Mouse (Mus musculus): ENCODE measurements around the gene Flnb. TPM values are rescaled to one million over a fixed set of nuclear protein-coding genes. Genes with fewer than 3 reads are reported as not detected.

Gene Flnb
- polyA plus RNA-seq, 1 experiment from 2014 or later: 10.5 TPM

GRCm38 (mm10) chr14:7856348-7856747 is 38.6 kb downstream of the Flnb start:
- ATAC-seq: no peak
- Histone ChIP-seq H3K36me3 (ENCODE audit: control insufficient read depth, insufficient read depth) (no peaks in the 10 kb centered on the region), H3K27me3 (replicated peaks; ENCODE audit: control insufficient read depth, insufficient read depth, low read length) (no peaks in the 10 kb centered on the region), H3K9me3 (ENCODE audit: control insufficient read depth, low read length) (no peaks in the 10 kb centered on the region), H3K4me2 (ENCODE audit: low read length) (no peak overlapping the region), H3K9ac (replicated peaks; ENCODE audit: low read depth, low read length) (no peak overlapping the region), H3K27ac (ENCODE audit: low read length) (no peak overlapping the region), H3K4me1 (replicated peaks; ENCODE audit: control insufficient read depth, insufficient read depth, low read length) (peaks cover 32% of the 10 kb centered on the region), H3K4me3 (replicated peaks; ENCODE audit: low read length) (no peak overlapping the region)
- 60% methylated on average over 10 of the region's 10 CpGs for WGBS

- H3K36me3 ChIP-seq (ENCODE audit: control insufficient read depth, insufficient read depth): no peaks in the 10 kb centered on the region
Observed at GRCm38 (mm10) chr14:7857835-7858234, 40.1 kb downstream of the Flnb start.

GRCm38 (mm10) chr14:7858430-7858829 is 40.7 kb downstream of the Flnb start:
- 84% methylated on average over 4 of the region's 4 CpGs for WGBS
- H3K9me3 ChIP-seq (ENCODE audit: control insufficient read depth, low read length): no peaks in the 10 kb centered on the region

More at GRCm38 (mm10) chr14:7857835-7858234, 40.1 kb downstream of the Flnb start:
- WGBS: 100% methylated on average over 3 of the region's 3 CpGs
- H3K9me3 ChIP-seq (ENCODE audit: control insufficient read depth, low read length): no peaks in the 10 kb centered on the region
- H3K27ac ChIP-seq (ENCODE audit: low read length): no peak overlapping the region
- no peak overlapping the region for H3K9ac ChIP-seq (replicated peaks; ENCODE audit: low read depth, low read length)
- H3K4me1 ChIP-seq (replicated peaks; ENCODE audit: control insufficient read depth, insufficient read depth, low read length): peaks cover 19% of the 10 kb centered on the region
- no peak overlapping the region for H3K4me3 ChIP-seq (replicated peaks; ENCODE audit: low read length)
- ATAC-seq: no peak
- H3K27me3 ChIP-seq (replicated peaks; ENCODE audit: control insufficient read depth, insufficient read depth, low read length): no peaks in the 10 kb centered on the region
- H3K4me2 ChIP-seq (ENCODE audit: low read length): no peak overlapping the region

GRCm38 (mm10) chr14:7860525-7861154 is 42.9 kb downstream of the Flnb start:
- WGBS: 92% methylated on average over 8 of the region's 8 CpGs
- Histone ChIP-seq H3K9me3 (ENCODE audit: control insufficient read depth, low read length) (no peaks in the 10 kb centered on the region), H3K4me1 (replicated peaks; ENCODE audit: control insufficient read depth, insufficient read depth, low read length) (peaks cover 9% of the 10 kb centered on the region), H3K27ac (ENCODE audit: low read length) (no peak overlapping the region), H3K4me2 (ENCODE audit: low read length) (no peak overlapping the region), H3K36me3 (ENCODE audit: control insufficient read depth, insufficient read depth) (no peaks in the 10 kb centered on the region), H3K9ac (replicated peaks; ENCODE audit: low read depth, low read length) (no peak overlapping the region), H3K4me3 (replicated peaks; ENCODE audit: low read length) (no peak overlapping the region), H3K27me3 (replicated peaks; ENCODE audit: control insufficient read depth, insufficient read depth, low read length) (no peaks in the 10 kb centered on the region)
- ATAC-seq: no peak

More at GRCm38 (mm10) chr14:7858430-7858829, 40.7 kb downstream of the Flnb start:
- Histone ChIP-seq H3K27me3 (replicated peaks; ENCODE audit: control insufficient read depth, insufficient read depth, low read length) (no peaks in the 10 kb centered on the region), H3K4me3 (replicated peaks; ENCODE audit: low read length) (no peak overlapping the region), H3K27ac (ENCODE audit: low read length) (no peak overlapping the region), H3K9ac (replicated peaks; ENCODE audit: low read depth, low read length) (no peak overlapping the region), H3K4me2 (ENCODE audit: low read length) (no peak overlapping the region), H3K4me1 (replicated peaks; ENCODE audit: control insufficient read depth, insufficient read depth, low read length) (peaks cover 17% of the 10 kb centered on the region), H3K36me3 (ENCODE audit: control insufficient read depth, insufficient read depth) (no peaks in the 10 kb centered on the region)
- ATAC-seq: no peak

- WGBS: 86% methylated on average over 1 of the region's 1 CpGs
- no peaks in the 10 kb centered on the region for H3K27me3 ChIP-seq (replicated peaks; ENCODE audit: control insufficient read depth, insufficient read depth, low read length)
- no peaks in the 10 kb centered on the region for H3K9me3 ChIP-seq (ENCODE audit: control insufficient read depth, low read length)
- H3K4me3 ChIP-seq (replicated peaks; ENCODE audit: low read length): no peak overlapping the region
- no peak overlapping the region for H3K9ac ChIP-seq (replicated peaks; ENCODE audit: low read depth, low read length)
- no peak for ATAC-seq
- no peaks in the 10 kb centered on the region for H3K36me3 ChIP-seq (ENCODE audit: control insufficient read depth, insufficient read depth)
- H3K4me2 ChIP-seq (ENCODE audit: low read length): no peak overlapping the region
- no peak overlapping the region for H3K27ac ChIP-seq (ENCODE audit: low read length)
- peaks cover 3% of the 10 kb centered on the region; the same call in 1 of the 2 replicates for H3K4me1 ChIP-seq (replicated peaks; ENCODE audit: control insufficient read depth, insufficient read depth, low read length)
Observed at GRCm38 (mm10) chr14:7861275-7861674, 43.5 kb downstream of the Flnb start.

- 98% methylated on average over 2 of the region's 2 CpGs for WGBS
- H3K4me3 ChIP-seq (replicated peaks; ENCODE audit: low read length): no peak overlapping the region
- no peak overlapping the region for H3K27ac ChIP-seq (ENCODE audit: low read length)
- H3K4me1 ChIP-seq (replicated peaks; ENCODE audit: control insufficient read depth, insufficient read depth, low read length): no peaks in the 10 kb centered on the region; the same call in 1 of the 2 replicates
- no peaks in the 10 kb centered on the region for H3K9me3 ChIP-seq (ENCODE audit: control insufficient read depth, low read length)
- H3K9ac ChIP-seq (replicated peaks; ENCODE audit: low read depth, low read length): no peak overlapping the region
- no peaks in the 10 kb centered on the region for H3K27me3 ChIP-seq (replicated peaks; ENCODE audit: control insufficient read depth, insufficient read depth, low read length)
- no peak overlapping the region for H3K4me2 ChIP-seq (ENCODE audit: low read length)
- H3K36me3 ChIP-seq (ENCODE audit: control insufficient read depth, insufficient read depth): no peaks in the 10 kb centered on the region
- no peak for ATAC-seq
Observed at GRCm38 (mm10) chr14:7862226-7862625, 44.5 kb downstream of the Flnb start.

GRCm38 (mm10) chr14:7863199-7863598 is 45.4 kb downstream of the Flnb start:
- H3K27ac ChIP-seq (ENCODE audit: low read length): no peak overlapping the region
- no peak for ATAC-seq
- H3K4me1 ChIP-seq (replicated peaks; ENCODE audit: control insufficient read depth, insufficient read depth, low read length): no peaks in the 10 kb centered on the region; the same call in 1 of the 2 replicates
- H3K36me3 ChIP-seq (ENCODE audit: control insufficient read depth, insufficient read depth): peaks cover 3% of the 10 kb centered on the region; the same call in 1 of the 2 replicates
- no peaks in the 10 kb centered on the region for H3K9me3 ChIP-seq (ENCODE audit: control insufficient read depth, low read length)
- H3K27me3 ChIP-seq (replicated peaks; ENCODE audit: control insufficient read depth, insufficient read depth, low read length): no peaks in the 10 kb centered on the region
- no peak overlapping the region for H3K4me2 ChIP-seq (ENCODE audit: low read length)
- no peak overlapping the region for H3K9ac ChIP-seq (replicated peaks; ENCODE audit: low read depth, low read length)
- WGBS: 92% methylated on average over 5 of the region's 5 CpGs
- H3K4me3 ChIP-seq (replicated peaks; ENCODE audit: low read length): no peak overlapping the region

GRCm38 (mm10) chr14:7863871-7864505 is 46.2 kb downstream of the Flnb start:
- Histone ChIP-seq H3K9ac (replicated peaks; ENCODE audit: low read depth, low read length) (no peak overlapping the region), H3K4me3 (replicated peaks; ENCODE audit: low read length) (no peak overlapping the region), H3K36me3 (ENCODE audit: control insufficient read depth, insufficient read depth) (peaks cover 3% of the 10 kb centered on the region; the same call in 1 of the 2 replicates), H3K9me3 (ENCODE audit: control insufficient read depth, low read length) (no peaks in the 10 kb centered on the region), H3K27ac (ENCODE audit: low read length) (no peak overlapping the region), H3K4me1 (replicated peaks; ENCODE audit: control insufficient read depth, insufficient read depth, low read length) (no peaks in the 10 kb centered on the region; the same call in 1 of the 2 replicates), H3K27me3 (replicated peaks; ENCODE audit: control insufficient read depth, insufficient read depth, low read length) (no peaks in the 10 kb centered on the region), H3K4me2 (ENCODE audit: low read length) (no peak overlapping the region)
- ATAC-seq: no peak; the same call in 1 of the 2 replicates
- WGBS: 66% methylated on average over 9 of the region's 9 CpGs

- Histone ChIP-seq H3K36me3 (ENCODE audit: control insufficient read depth, insufficient read depth) (peaks cover 3% of the 10 kb centered on the region; the same call in 1 of the 2 replicates), H3K9ac (replicated peaks; ENCODE audit: low read depth, low read length) (no peak overlapping the region), H3K9me3 (ENCODE audit: control insufficient read depth, low read length) (no peaks in the 10 kb centered on the region), H3K27ac (ENCODE audit: low read length) (no peak overlapping the region), H3K4me1 (replicated peaks; ENCODE audit: control insufficient read depth, insufficient read depth, low read length) (no peaks in the 10 kb centered on the region; the same call in 1 of the 2 replicates), H3K4me2 (ENCODE audit: low read length) (no peak overlapping the region), H3K27me3 (replicated peaks; ENCODE audit: control insufficient read depth, insufficient read depth, low read length) (no peaks in the 10 kb centered on the region), H3K4me3 (replicated peaks; ENCODE audit: low read length) (no peak overlapping the region)
- 91% methylated on average over 9 of the region's 9 CpGs for WGBS
- ATAC-seq: no peak
Observed at GRCm38 (mm10) chr14:7864506-7864899, 46.7 kb downstream of the Flnb start.

Measured in forebrain, embryonic 16.5 days (tissue).